Mouse (Mus musculus) kidney, embryonic 14.5 days (tissue): Measurements from ENCODE around the gene Gm9112. TPM values are rescaled to one million over a fixed set of nuclear protein-coding genes. Genes with fewer than 3 reads are reported as not detected.

Experiments
- polyA plus RNA-seq: library from polyadenylated mRNA; unstranded; fragments of >200 nt; fragmentation: Nextera tagmentation; extraction: Ambion mirVana; gene quantifications from 2 replicates; pipeline ENCODE4 v1.2.1, GENCODE M21; 2014

Gene Gm9112
- polyA plus RNA-seq, 1 experiment from 2014 or later: not detected

Other genes starting within 250 kb of the Gm9112 start
- 3.2 and 4.3 TPM in 2 replicates for gene Hdac8, start 202.3 kb downstream of the Gm9112 start, polyA plus RNA-seq
- 3.5 and 8.2 TPM in 2 replicates for gene Phka1, start 63.4 kb downstream of the Gm9112 start, polyA plus RNA-seq
- not detected in 2 replicates for gene Gm3880, start 20.7 kb downstream of the Gm9112 start, polyA plus RNA-seq
- gene Dmrtc1b, start 230 bp upstream of the Gm9112 start, polyA plus RNA-seq: 0.16 TPM in 1 of 2 replicates, not detected in the other
- not detected in 2 replicates for gene Dmrtc1c1, start 95.3 kb upstream of the Gm9112 start, polyA plus RNA-seq
- not detected in 2 replicates for gene Dmrtc1c2, start 147.0 kb upstream of the Gm9112 start, polyA plus RNA-seq
- gene 1700031F05Rik, start 160.3 kb upstream of the Gm9112 start, polyA plus RNA-seq: not detected in 2 replicates
- 1.0 and 1.2 TPM in 2 replicates for gene Dmrtc1a, start 201.1 kb upstream of the Gm9112 start, polyA plus RNA-seq
- gene 1700011M02Rik, start 201.3 kb upstream of the Gm9112 start, polyA plus RNA-seq: not detected in 2 replicates
- gene 1700018G05Rik, start 220.7 kb upstream of the Gm9112 start, polyA plus RNA-seq: not detected in 2 replicates